Mouse (Mus musculus) liver, embryonic 15.5 days (tissue): ENCODE measurements at regions not wholly inside any gene's neighbourhood (a gene's known extent, or its start where the extent isn't known, plus 50 kb on each side); places are given as distances from the start of the nearest gene placed in this dataset.

Experiments used
- ATAC-seq: fragments of 200-750 bp; cut with Nextera tagmentation; 2 replicates; pipeline ENCODE4 v1.8.0; 2017; ENCODE audit warnings: moderate number of reproducible peaks, mild to moderate bottlenecking, moderate library complexity; ENCODE audit not compliant: insufficient read depth
- H3K27ac ChIP-seq: fragments of 300-500 bp; sonication (generic); replicated peaks from 2 replicates; pipeline ENCODE4 v1.5.1; 2015; ENCODE audit warnings: mild to moderate bottlenecking, inconsistent platforms
- H3K27me3 ChIP-seq: fragments of 300-500 bp; sonication (generic); 2 replicates; pipeline ENCODE4 v1.6.1; 2015; ENCODE audit warnings: mild to moderate bottlenecking, inconsistent platforms
- H3K36me3 ChIP-seq: fragments of 300-500 bp; sonication (generic); replicated peaks from 2 replicates; pipeline ENCODE4 v1.6.1; 2015; ENCODE audit warnings: moderate library complexity, mild to moderate bottlenecking, inconsistent platforms
- H3K4me1 ChIP-seq: fragments of 300-500 bp; sonication (generic); replicated peaks from 2 replicates; pipeline ENCODE4 v1.6.1; 2015; ENCODE audit warnings: inconsistent platforms
- H3K4me2 ChIP-seq: fragments of 300-500 bp; sonication (generic); 2 replicates; pipeline ENCODE4 v1.6.1; 2015; ENCODE audit warnings: moderate library complexity, mild to moderate bottlenecking, inconsistent platforms
- H3K4me3 ChIP-seq: fragments of 300-500 bp; sonication (generic); replicated peaks from 2 replicates; pipeline ENCODE4 v1.5.1; 2015; ENCODE audit warnings: mild to moderate bottlenecking, inconsistent platforms
- H3K9ac ChIP-seq: fragments of 300-500 bp; sonication (generic); 2 replicates; pipeline ENCODE4 v1.6.1; 2015; ENCODE audit warnings: moderate library complexity, mild to moderate bottlenecking, inconsistent platforms
- H3K9me3 ChIP-seq: fragments of 300-500 bp; sonication (generic); replicated peaks from 2 replicates; pipeline ENCODE4 v1.6.1; 2016; ENCODE audit warnings: inconsistent platforms
- WGBS: fragments of 180-500 bp; shearing (Covaris S2); methylation state at CpG from one replicate; pipeline ENCODE4 v1.1.7; 2015; ENCODE audit warnings: mixed read lengths; ENCODE audit not compliant: insufficient replicate concordance; 5-methylcytosine and 5-hydroxymethylcytosine counted together

- WGBS: 78% methylated on average over 10 of the region's 10 CpGs
- Histone ChIP-seq H3K27me3 (no peaks in the 10 kb centered on the region), H3K9me3 (no peaks in the 10 kb centered on the region), H3K4me2 (no peak overlapping the region), H3K27ac (no peak overlapping the region), H3K4me1 (peaks cover 8% of the 10 kb centered on the region; the same call in 1 of the 2 replicates), H3K9ac (no peak overlapping the region), H3K36me3 (no peaks in the 10 kb centered on the region), H3K4me3 (no peak overlapping the region)
- no peak for ATAC-seq
These were observed 177.2 kb upstream of the Igsf21 start for GRCm38 (mm10) chr4:140423791-140424190.

- Histone ChIP-seq H3K27ac (no peak overlapping the region), H3K9ac (no peak overlapping the region), H3K36me3 (no peaks in the 10 kb centered on the region), H3K27me3 (no peaks in the 10 kb centered on the region), H3K9me3 (no peaks in the 10 kb centered on the region), H3K4me1 (peaks cover 8% of the 10 kb centered on the region; the same call in 1 of the 2 replicates), H3K4me2 (peak overlapping the region; percentile 29; the same call in 1 of the 2 replicates), H3K4me3 (no peak overlapping the region)
- WGBS: 43% methylated on average over 7 of the region's 7 CpGs
- ATAC-seq: peak; percentile 44
These were observed 175.5 kb upstream of the Igsf21 start for GRCm38 (mm10) chr4:140421926-140422585.

GRCm38 (mm10) chr4:140419720-140420412 is 173.3 kb upstream of the Igsf21 start:
- Histone ChIP-seq H3K9ac (no peak overlapping the region), H3K27ac (no peak overlapping the region), H3K4me1 (peaks cover 8% of the 10 kb centered on the region; the same call in 1 of the 2 replicates), H3K27me3 (no peaks in the 10 kb centered on the region), H3K4me3 (no peak overlapping the region), H3K4me2 (no peak overlapping the region), H3K9me3 (no peaks in the 10 kb centered on the region), H3K36me3 (no peaks in the 10 kb centered on the region)
- WGBS: 35% methylated on average over 15 of the region's 15 CpGs
- no peak for ATAC-seq

- no peak overlapping the region for H3K4me3 ChIP-seq
- no peak overlapping the region for H3K27ac ChIP-seq
- H3K36me3 ChIP-seq: no peaks in the 10 kb centered on the region
- WGBS: 64% methylated on average over 17 of the region's 17 CpGs
- no peaks in the 10 kb centered on the region for H3K9me3 ChIP-seq
- no peak overlapping the region for H3K9ac ChIP-seq
- H3K4me1 ChIP-seq: no peaks in the 10 kb centered on the region
- no peaks in the 10 kb centered on the region for H3K27me3 ChIP-seq
- ATAC-seq: no peak
- H3K4me2 ChIP-seq: no peak overlapping the region
These were observed 165.8 kb upstream of the Igsf21 start for GRCm38 (mm10) chr4:140412312-140412930.

GRCm38 (mm10) chr4:140408446-140408845 is 161.9 kb upstream of the Igsf21 start:
- no peak overlapping the region for H3K4me2 ChIP-seq
- no peak overlapping the region for H3K27ac ChIP-seq
- ATAC-seq: no peak
- H3K4me3 ChIP-seq: no peak overlapping the region
- H3K36me3 ChIP-seq: no peaks in the 10 kb centered on the region
- no peak overlapping the region for H3K9ac ChIP-seq
- no peaks in the 10 kb centered on the region for H3K27me3 ChIP-seq
- 76% methylated on average over 5 of the region's 5 CpGs for WGBS
- no peaks in the 10 kb centered on the region for H3K4me1 ChIP-seq
- no peaks in the 10 kb centered on the region for H3K9me3 ChIP-seq

GRCm38 (mm10) chr4:140406913-140407312 is 160.3 kb upstream of the Igsf21 start:
- no peak for ATAC-seq
- no peaks in the 10 kb centered on the region for H3K9me3 ChIP-seq
- H3K4me3 ChIP-seq: no peak overlapping the region
- no peak overlapping the region for H3K4me2 ChIP-seq
- H3K36me3 ChIP-seq: no peaks in the 10 kb centered on the region
- H3K27me3 ChIP-seq: no peaks in the 10 kb centered on the region
- H3K27ac ChIP-seq: no peak overlapping the region
- H3K4me1 ChIP-seq: no peaks in the 10 kb centered on the region
- 59% methylated on average over 4 of the region's 4 CpGs for WGBS
- H3K9ac ChIP-seq: no peak overlapping the region

- Histone ChIP-seq H3K9me3 (no peaks in the 10 kb centered on the region), H3K9ac (no peak overlapping the region), H3K4me2 (no peak overlapping the region), H3K36me3 (no peaks in the 10 kb centered on the region), H3K4me1 (no peaks in the 10 kb centered on the region), H3K27me3 (no peaks in the 10 kb centered on the region), H3K4me3 (no peak overlapping the region), H3K27ac (no peak overlapping the region)
- WGBS: 31% methylated on average over 7 of the region's 7 CpGs
- no peak for ATAC-seq
These were observed 159.7 kb upstream of the Igsf21 start for GRCm38 (mm10) chr4:140405993-140406881.

- Histone ChIP-seq H3K9me3 (no peaks in the 10 kb centered on the region), H3K4me1 (no peaks in the 10 kb centered on the region), H3K27ac (no peak overlapping the region), H3K36me3 (no peaks in the 10 kb centered on the region), H3K27me3 (no peaks in the 10 kb centered on the region), H3K4me3 (no peak overlapping the region), H3K9ac (no peak overlapping the region), H3K4me2 (no peak overlapping the region)
- 42% methylated on average over 9 of the region's 9 CpGs for WGBS
- ATAC-seq: no peak
These were observed 158.8 kb upstream of the Igsf21 start for GRCm38 (mm10) chr4:140405427-140405826.

GRCm38 (mm10) chr4:140403128-140403527 is 156.5 kb upstream of the Igsf21 start:
- WGBS: 38% methylated on average over 8 of the region's 8 CpGs
- no peak for ATAC-seq
- Histone ChIP-seq H3K9me3 (no peaks in the 10 kb centered on the region), H3K27me3 (no peaks in the 10 kb centered on the region), H3K4me1 (no peaks in the 10 kb centered on the region), H3K9ac (no peak overlapping the region), H3K36me3 (no peaks in the 10 kb centered on the region), H3K27ac (no peak overlapping the region), H3K4me3 (no peak overlapping the region), H3K4me2 (no peak overlapping the region)

GRCm38 (mm10) chr4:140402319-140402718 is 155.7 kb upstream of the Igsf21 start:
- no peaks in the 10 kb centered on the region for H3K4me1 ChIP-seq
- H3K9me3 ChIP-seq: no peaks in the 10 kb centered on the region
- no peak for ATAC-seq
- H3K4me2 ChIP-seq: no peak overlapping the region
- H3K27ac ChIP-seq: no peak overlapping the region
- H3K36me3 ChIP-seq: no peaks in the 10 kb centered on the region
- H3K27me3 ChIP-seq: no peaks in the 10 kb centered on the region
- H3K9ac ChIP-seq: no peak overlapping the region
- 58% methylated on average over 7 of the region's 7 CpGs for WGBS
- H3K4me3 ChIP-seq: no peak overlapping the region

GRCm38 (mm10) chr4:140401632-140402031 is 155.0 kb upstream of the Igsf21 start:
- no peak overlapping the region for H3K4me2 ChIP-seq
- no peak overlapping the region for H3K9ac ChIP-seq
- 73% methylated on average over 10 of the region's 10 CpGs for WGBS
- H3K27ac ChIP-seq: no peak overlapping the region
- ATAC-seq: no peak
- no peak overlapping the region for H3K4me3 ChIP-seq
- no peaks in the 10 kb centered on the region for H3K9me3 ChIP-seq
- no peaks in the 10 kb centered on the region for H3K27me3 ChIP-seq
- H3K4me1 ChIP-seq: no peaks in the 10 kb centered on the region
- H3K36me3 ChIP-seq: no peaks in the 10 kb centered on the region
